Mouse (Mus musculus) kidney, adult 2 months (tissue): ENCODE measurements around the gene Cish.

Experiments used
- CTCF ChIP-seq: fragments of 200-500 bp; conservative IDR thresholded peaks from 2 replicates; pipeline ENCODE4 v1.5.1; 2011; ENCODE audit warnings: low read depth, mild to moderate bottlenecking, control low read depth, low read length, moderate library complexity, mixed read lengths; ENCODE audit not compliant: insufficient read depth, insufficient read length
- POLR2A ChIP-seq: fragments of 200-500 bp; IDR thresholded peaks from one replicate; pipeline ENCODE4 v1.6.1; 2011; ENCODE audit warnings: low read depth, low read length, control low read depth

- TF ChIP-seq POLR2A = no peak
- no peak for TF ChIP-seq CTCF
Measured at GRCm38 (mm10) chr9:107330791-107331190, 35.0 kb downstream of the Cish start.
